Mouse (Mus musculus): ENCODE results near the gene Krt72.

Krt72 gene

DNA sequence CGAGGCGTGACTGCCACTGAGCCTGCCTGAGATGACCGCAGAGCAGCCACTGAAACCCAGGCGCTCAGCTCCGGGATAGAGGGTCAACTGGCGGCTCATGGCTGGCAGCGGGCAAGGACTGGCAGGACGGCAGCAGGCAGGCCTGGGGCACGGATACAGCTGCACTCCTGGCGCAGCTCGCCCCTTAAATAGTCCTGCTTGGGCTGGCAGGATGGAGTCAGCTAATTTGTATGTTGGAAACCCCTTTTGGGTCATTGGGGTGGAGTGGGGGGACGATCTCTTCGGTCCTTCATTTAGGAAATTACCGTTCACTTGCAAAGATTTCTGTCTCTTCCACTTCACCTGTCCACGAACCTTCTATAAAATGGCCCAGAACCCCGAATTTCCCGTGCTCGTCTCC, at the start of gene Krt72:
Krt72 (minus strand) TSS at position 101 of the 400 bp plus-strand sequence.
- no peak for DNase-seq

DNA sequence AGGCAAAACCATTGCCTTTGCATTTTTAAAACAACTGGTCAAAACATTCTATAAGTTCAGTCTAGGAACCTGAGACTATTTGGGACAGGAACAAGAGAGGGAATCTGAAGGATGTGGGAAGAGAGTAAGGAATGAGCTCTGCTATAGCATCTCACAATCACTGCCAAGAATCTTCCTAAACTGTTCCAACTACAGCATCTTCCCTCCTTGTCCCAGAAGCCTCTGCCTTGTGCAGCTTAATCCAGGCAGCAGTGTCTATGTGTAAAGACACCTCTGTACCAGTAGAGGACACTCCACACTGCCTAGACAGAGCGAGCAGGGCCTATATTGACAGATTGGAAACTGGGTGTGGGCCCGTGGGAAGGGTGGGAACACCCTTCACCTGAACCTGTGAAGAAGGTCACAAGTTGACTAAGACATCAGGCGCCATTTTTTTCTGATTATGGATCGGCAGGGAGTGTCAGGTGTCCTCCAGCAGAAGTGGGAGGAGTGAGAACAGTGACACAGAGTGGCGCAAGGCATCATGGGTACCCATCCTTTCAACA, 48.6 kb upstream of the Krt72 start:
- no peak for DNase-seq

DNA sequence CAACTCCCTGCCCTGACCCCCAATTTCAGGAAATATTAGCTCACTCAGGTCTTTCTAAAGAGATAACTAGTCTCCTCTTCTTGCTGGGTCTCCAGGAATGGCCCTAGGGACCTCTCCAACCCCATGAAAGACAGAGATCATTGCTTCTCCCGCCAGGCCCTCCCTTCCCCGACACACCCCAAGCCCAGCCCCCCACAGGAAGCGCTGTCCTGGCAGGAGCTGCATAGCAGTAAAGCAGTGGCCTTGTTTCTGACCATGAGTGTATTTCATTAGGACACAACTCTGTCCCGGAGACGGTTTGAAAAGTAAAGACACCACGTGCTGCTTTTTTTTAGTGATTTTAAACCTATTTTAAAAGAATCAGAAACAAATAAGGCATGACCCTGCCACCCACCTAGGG, 46.9 kb upstream of the Krt72 start:
- no peak for DNase-seq

- no peak for DNase-seq
These were observed 43.2 kb upstream of the Krt72 start for GRCm38 (mm10) chr15:101829441-101829840.

DNA sequence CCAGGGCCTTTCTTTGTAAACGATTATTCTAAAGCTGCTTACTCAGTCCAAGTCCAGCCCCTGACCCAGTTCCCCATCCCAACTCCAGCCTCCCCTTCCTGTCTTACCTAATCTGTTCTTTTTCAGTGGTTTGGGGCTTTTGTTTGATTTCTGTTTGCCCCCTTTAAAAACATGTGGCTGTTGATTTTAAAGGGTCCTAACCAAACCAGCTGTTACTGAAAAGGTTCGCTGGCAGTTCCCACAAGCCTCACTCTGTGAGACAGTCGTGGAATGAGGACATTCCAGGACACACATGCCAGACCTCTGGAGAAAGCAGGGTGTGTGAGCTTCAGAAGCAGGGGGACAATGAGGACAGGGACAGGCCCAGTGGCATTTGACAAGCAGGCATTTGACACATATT, 35.5 kb upstream of the Krt72 start:
- DNase-seq, result no peak

GRCm38 (mm10) chr15:101817875-101818274, 31.6 kb upstream of the Krt72 start, which contains the start of gene Krt2:
Gene Krt2, minus strand, starts transcription at chr15:101818169.
- no peak for DNase-seq

DNA sequence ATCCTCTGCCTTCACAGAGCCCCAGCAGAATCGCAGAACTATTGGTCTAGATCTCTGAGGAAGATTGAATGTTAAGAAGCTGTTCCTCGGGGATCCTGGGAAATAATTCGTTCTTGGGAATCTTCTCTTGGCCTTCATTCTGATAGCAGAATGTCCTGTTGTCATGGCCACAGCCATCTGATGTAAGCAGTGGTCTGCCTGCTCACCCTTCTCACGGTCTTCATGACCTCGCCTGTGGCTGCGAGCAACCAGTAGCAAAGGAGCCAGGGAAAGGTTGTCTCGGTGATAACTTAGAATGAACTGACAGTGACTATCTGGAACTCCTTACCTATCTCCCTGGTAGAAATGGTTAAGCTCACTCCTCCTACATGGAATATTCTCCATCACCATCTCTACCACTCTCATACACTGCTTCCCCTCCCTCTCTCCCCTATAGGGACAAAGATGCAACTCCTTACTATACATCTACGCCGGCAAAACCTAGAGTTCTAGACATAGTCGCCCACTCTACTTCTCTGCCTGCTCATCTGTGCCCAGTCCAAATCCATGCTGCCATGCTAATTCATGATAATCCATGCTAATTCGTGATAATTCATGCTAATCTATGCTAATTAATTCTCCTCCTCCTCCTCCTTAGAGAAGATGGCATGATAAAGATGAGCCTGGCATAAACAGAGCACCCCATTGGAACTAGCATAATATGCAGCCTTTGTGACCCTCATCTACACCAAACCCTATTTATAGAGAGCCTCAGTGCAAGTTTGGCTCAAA, 17.0 kb upstream of the Krt72 start:
- no peak for DNase-seq

DNA sequence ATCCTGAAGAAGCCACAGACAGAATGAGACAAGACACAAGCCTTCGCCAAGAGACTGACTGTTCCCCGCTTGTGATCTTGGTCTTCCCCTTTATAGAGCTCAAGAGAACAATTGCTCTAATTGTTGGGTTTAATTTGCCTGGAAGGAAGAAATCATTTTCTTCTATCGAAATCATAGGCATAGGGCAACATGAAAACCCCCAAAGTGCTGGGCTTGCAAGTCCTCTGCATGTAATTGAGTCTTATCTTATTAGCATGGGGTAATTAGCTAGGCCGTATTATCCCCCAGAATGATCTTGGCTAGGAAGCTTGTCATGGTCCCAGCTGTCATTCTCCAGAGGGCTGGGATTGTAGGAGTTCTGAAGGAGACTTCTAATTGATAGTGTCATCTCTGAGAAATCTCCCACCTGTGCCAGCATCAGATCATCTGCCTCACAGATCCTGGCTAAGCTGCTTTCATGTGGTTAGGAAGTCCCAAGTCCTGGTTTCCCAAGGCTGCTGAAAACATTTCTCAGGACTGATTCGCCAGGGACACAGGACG, 16.1 kb upstream of the Krt72 start, which contains the start of gene Krt73:
Krt73 (minus strand) TSS at position 51 of the 540 bp plus-strand sequence.
- DNase-seq, result no peak

DNA sequence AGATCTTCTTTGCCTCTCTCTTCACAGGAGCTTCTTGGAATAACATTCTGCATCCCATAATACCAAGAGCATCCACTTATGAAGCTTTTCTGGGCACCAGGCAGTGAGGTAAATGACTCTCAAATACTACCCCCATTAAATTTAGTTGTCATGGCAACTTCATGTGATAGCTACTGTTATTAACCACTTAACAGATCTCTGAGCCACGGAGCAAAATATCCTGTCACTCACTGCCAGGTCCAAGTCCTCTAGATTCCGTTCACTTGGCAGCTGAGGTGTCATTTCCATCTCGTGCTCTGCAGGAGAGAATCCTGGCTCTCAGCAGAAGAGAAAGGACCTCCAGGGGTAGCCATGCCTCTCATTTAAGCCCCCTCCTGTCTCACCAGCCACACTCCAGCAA, 4.6 kb upstream of the Krt72 start:
- no peak for DNase-seq

DNA sequence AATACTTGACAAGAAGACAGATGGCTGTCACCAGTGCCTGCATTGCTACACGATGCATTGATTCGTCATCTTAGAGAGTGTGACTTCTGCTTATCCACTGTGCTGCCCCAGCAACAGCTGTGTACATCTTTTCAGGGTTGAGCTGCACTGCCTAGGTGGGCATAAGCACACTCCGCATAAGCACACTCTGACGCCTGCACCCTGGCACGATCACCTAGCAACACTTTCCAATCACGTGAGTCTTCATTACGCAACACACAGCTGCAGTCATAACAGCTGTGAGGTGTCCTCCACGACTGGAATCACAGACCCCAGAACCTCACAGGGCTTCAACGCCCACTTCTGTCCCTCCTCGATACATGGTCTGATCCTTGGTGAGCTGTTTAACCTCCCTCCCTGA, 12.8 kb downstream of the Krt72 start:
- no peak for DNase-seq

- peak; percentile 70 for DNase-seq
These were observed 13.6 kb downstream of the Krt72 start for GRCm38 (mm10) chr15:101772711-101773081.

DNA sequence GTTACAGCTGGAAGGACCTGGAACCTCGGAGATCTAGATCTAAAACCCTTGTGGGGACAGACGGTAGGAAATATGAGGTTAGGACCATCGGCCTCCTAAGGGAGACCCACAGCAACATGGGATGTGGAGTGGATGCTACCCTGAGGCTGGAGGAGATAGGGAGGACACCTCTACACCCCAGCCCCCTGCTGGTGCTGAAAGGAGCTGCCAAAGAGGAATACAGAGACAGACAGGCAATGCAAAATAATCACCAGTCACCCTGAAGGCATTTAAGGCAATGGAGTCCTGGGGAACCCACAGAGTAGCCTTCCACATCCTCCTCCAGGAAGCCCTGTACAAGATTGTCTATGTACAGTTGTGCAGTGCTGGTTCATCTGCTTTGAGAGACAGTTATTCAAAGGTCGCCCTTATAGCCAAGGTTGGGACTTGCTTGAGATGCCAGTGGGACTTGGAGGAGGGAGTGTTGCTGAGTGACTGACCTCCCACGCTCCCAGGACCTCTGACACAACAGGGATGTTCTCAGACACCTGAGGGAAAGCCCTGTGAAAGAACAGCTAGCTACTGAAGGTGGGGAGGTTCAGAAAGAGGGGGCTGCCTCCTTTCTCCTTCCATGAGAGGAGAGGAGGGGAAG, 14.1 kb downstream of the Krt72 start:
- no peak for DNase-seq

DNA sequence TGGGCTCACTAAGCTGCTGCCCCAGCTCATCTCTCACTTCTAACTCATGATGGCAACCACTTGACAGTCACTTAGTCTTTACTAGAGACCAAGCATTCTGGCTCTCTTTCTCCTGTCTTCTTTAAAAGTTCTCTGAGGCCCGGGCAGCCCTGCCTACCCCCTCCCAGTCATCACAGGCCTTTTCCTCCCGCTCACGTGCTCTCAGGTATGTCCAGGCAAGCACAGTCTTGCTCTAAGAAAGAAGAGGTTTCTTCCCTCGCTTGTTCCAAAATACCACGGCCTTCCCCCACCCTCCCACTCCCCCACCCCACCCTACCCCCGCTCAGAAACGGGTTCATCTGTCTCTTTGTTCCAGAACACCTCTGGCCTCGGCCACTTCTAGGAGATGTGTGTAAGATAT, 16.0 kb downstream of the Krt72 start:
- no peak for DNase-seq

GRCm38 (mm10) chr15:101742711-101743110, 43.5 kb downstream of the Krt72 start, which contains the start of gene Krt71:
Gene Krt71, minus strand, starts transcription at chr15:101743109.
- peak; percentile 58 for DNase-seq

DNA sequence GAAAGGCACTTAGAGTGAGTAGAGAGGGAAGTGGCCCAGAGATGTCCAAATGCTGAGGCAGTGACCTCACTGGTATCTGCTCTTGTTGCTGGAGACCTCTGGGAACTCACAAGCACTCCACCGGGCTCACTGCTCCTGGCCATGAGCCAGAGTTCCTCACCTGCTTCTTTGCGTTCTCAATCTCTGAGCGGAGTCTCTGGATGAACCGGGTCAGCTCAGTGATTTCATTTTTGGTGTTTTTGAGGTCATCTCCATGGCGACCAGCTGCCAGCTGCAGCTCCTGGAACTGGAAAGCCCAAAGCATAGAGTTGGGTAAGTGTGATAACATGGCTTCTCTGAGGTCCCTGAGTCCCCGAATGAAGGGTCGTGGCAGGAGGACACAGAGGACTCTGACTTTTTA, 48.5 kb downstream of the Krt72 start:
- no peak for DNase-seq

GRCm38 (mm10) chr15:101730653-101731052, 55.6 kb downstream of the Krt72 start:
- DNase-seq, result no peak

Measured in cerebellum, adult 8-10 months (tissue).